Mouse (Mus musculus) lung, postnatal 0 days (tissue): ENCODE measurements around the gene Cgnl1.

Experiments
- CTCF ChIP-seq: IDR thresholded peaks from 2 replicates; pipeline ENCODE4 v1.5.1; 2016; ENCODE audit warnings: antibody characterized with exemption, mild to moderate bottlenecking
- EP300 ChIP-seq: IDR thresholded peaks from 2 replicates; pipeline ENCODE4 v1.6.1; 2016; ENCODE audit warnings: antibody characterized with exemption, mild to moderate bottlenecking, control low read depth

GRCm38 (mm10) chr9:71770484-71770883 lies 918 bp downstream of the Cgnl1 start:
- TF ChIP-seq CTCF (peak; percentile 46; the same call in 1 of the 2 replicates), EP300 (no peak)
